Mouse (Mus musculus): ENCODE measurements around the gene Cacna2d3. TPM values are rescaled to one million over a fixed set of nuclear protein-coding genes. Genes with fewer than 3 reads are reported as not detected.

Cacna2d3 gene
- polyA plus RNA-seq, 1 experiment from 2014 or later: not detected

DNA sequence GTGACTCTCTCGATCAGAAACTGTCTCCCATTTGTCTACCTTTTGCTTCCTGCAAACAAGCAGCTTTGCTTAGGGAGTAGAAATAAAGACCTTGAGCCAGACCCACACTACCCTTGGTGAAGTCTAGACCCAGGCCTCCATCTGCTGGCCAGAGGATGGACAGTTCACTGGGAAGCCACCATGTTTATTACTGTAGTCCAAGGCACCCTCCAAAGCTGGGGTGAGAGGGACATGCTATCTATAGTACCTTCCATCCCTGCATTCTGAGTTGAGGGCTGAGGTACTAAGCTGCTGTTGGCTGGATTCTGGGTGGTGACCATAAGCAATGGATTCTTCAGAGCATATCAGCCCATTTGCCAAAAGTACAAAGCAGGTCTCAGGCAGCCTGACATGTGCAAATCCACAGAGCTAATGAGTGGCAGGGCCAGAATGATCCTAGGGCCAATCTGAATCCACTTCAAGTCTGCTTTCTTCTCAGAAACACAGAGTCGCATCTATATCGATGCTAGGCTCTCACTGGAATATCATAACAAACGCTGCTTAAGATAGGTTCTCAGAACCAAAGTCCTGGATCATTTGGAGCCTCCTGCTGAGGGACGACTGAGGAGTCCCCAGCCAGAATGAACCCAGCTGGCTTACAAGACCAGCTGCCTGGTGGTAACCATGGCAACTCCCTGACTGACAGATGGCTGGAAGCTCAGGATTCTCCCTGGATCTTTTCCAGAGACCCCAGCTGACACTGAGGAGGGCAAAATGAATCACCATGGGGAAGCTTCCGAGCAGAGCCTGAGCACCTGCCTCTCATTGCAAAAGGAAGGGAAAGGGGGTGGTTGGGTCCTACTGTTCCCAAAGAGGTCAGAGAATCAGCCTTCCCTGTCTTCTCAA is 763.3 kb downstream of the Cacna2d3 start:
- Histone ChIP-seq H3K4me2 (ENCODE audit: low read depth, low read length) (no peak overlapping the region), H3K9me3 (ENCODE audit: low read length) (no peaks in the 10 kb centered on the region), H3K27ac (ENCODE audit: low read depth) (no peak overlapping the region), H3K4me3 (ENCODE audit: low read depth, low read length) (no peak overlapping the region), H3K9ac (replicated peaks) (no peak overlapping the region), H3K36me3 (replicated peaks; ENCODE audit: insufficient read depth, low read length) (no peaks in the 10 kb centered on the region), H3K4me1 (ENCODE audit: insufficient read depth) (no peaks in the 10 kb centered on the region), H3K27me3 (ENCODE audit: insufficient read depth, low read length) (no peaks in the 10 kb centered on the region)
- DNase-seq (no peak), ATAC-seq (no peak)
- 36% methylated on average over 6 of the region's 6 CpGs for WGBS (ENCODE audit: insufficient replicate concordance)
- TF ChIP-seq CTCF (IDR thresholded peaks at IDR 0.05; ENCODE audit: low read depth) (0 out of 2 replicates have a peak, but pooled peaks have one; percentile 10), EP300 (IDR thresholded peaks at IDR 0.05; ENCODE audit: low read depth) (no peak)

DNA sequence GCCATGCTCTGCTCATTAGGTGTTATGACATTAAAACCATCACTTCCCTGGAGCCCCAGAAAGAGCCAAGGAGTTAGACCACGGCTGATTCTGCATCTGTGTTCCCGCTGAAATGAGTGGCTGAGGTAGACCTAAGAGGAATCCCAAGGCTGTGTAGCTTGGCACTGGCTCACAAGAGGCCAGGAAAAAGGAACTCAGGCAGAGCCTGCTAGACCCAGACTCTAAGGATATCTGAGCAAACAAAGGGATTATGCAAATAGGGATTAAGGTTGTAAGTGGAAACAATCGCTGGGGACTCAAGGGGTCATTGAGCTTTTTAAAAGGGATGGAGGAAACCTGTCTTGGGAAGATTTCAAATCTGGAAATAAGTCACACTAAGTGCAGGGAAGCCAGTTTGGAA is 766.5 kb downstream of the Cacna2d3 start:
- Histone ChIP-seq H3K4me1 (ENCODE audit: insufficient read depth) (no peaks in the 10 kb centered on the region), H3K27me3 (ENCODE audit: insufficient read depth, low read length) (no peaks in the 10 kb centered on the region), H3K9me3 (ENCODE audit: low read length) (no peaks in the 10 kb centered on the region), H3K4me3 (ENCODE audit: low read depth, low read length) (no peak overlapping the region), H3K36me3 (replicated peaks; ENCODE audit: insufficient read depth, low read length) (no peaks in the 10 kb centered on the region), H3K9ac (replicated peaks) (no peak overlapping the region), H3K4me2 (ENCODE audit: low read depth, low read length) (no peak overlapping the region), H3K27ac (ENCODE audit: low read depth) (no peak overlapping the region)
- TF ChIP-seq CTCF (IDR thresholded peaks at IDR 0.05; ENCODE audit: low read depth): no peak
- no peak for TF ChIP-seq EP300 (IDR thresholded peaks at IDR 0.05; ENCODE audit: low read depth)
- no peak for ATAC-seq
- DNase-seq: no peak
- WGBS (ENCODE audit: insufficient replicate concordance): 13% methylated on average over 3 of the region's 3 CpGs

DNA sequence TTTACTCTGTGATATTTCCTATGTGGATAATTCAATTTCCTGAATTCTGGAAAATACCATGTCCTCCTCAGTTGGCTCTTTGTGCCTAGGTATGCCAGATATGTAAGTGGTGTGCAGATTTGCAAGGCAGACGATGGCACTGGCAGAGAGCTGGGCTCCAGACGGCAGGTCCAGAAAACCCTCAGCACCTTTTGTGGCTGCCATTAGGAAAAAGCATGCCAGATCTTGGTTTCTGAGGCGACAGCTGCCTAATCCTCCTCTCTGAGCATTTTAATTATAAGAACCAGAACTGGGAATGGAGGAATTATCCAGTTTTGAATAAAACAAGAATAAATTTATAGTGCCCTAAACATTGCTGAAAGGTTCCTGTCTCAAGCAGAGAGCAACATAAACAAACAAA is 767.1 kb downstream of the Cacna2d3 start:
- no peaks in the 10 kb centered on the region for H3K27me3 ChIP-seq (ENCODE audit: insufficient read depth, low read length)

DNA sequence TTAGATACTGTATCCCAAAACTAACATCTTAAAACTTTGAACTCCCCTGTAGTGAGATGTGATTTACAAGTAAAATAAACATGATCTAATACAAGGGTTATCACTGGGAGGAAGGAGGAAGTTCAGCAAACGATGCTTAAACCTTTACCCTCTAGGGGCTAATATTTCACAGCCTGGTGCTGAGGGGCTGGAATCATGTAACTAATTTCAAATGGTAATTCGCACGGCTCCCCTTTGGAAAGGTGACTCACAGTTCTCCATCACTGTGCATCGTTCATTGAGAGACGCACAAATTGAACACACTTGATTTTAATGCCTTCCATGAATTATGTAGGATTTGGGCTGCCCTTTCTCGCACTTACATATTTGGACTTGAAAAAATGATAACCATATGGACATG is 767.6 kb downstream of the Cacna2d3 start:
- Histone ChIP-seq H3K9me3 (ENCODE audit: low read length) (no peaks in the 10 kb centered on the region), H3K4me1 (ENCODE audit: insufficient read depth) (no peaks in the 10 kb centered on the region), H3K27ac (ENCODE audit: low read depth) (no peak overlapping the region), H3K9ac (replicated peaks) (no peak overlapping the region), H3K4me2 (ENCODE audit: low read depth, low read length) (no peak overlapping the region), H3K4me3 (ENCODE audit: low read depth, low read length) (no peak overlapping the region), H3K27me3 (ENCODE audit: insufficient read depth, low read length) (no peaks in the 10 kb centered on the region), H3K36me3 (replicated peaks; ENCODE audit: insufficient read depth, low read length) (no peaks in the 10 kb centered on the region)
- WGBS (ENCODE audit: insufficient replicate concordance): 50% methylated on average over 6 of the region's 6 CpGs
- TF ChIP-seq CTCF (IDR thresholded peaks at IDR 0.05; ENCODE audit: low read depth): no peak
- no peak for TF ChIP-seq EP300 (IDR thresholded peaks at IDR 0.05; ENCODE audit: low read depth)
- no peak for ATAC-seq
- no peak for DNase-seq

More for the DNA sequence above, 767.1 kb downstream of the Cacna2d3 start:
- no peak overlapping the region for H3K4me2 ChIP-seq (ENCODE audit: low read depth, low read length)
- no peaks in the 10 kb centered on the region for H3K36me3 ChIP-seq (replicated peaks; ENCODE audit: insufficient read depth, low read length)
- ATAC-seq (no peak), DNase-seq (no peak)
- WGBS (ENCODE audit: insufficient replicate concordance): 47% methylated on average over 3 of the region's 3 CpGs
- H3K4me1 ChIP-seq (ENCODE audit: insufficient read depth): no peaks in the 10 kb centered on the region
- H3K4me3 ChIP-seq (ENCODE audit: low read depth, low read length): no peak overlapping the region
- no peak overlapping the region for H3K9ac ChIP-seq (replicated peaks)
- TF ChIP-seq CTCF (IDR thresholded peaks at IDR 0.05; ENCODE audit: low read depth): no peak
- TF ChIP-seq EP300 (IDR thresholded peaks at IDR 0.05; ENCODE audit: low read depth): no peak
- no peaks in the 10 kb centered on the region for H3K9me3 ChIP-seq (ENCODE audit: low read length)
- H3K27ac ChIP-seq (ENCODE audit: low read depth): no peak overlapping the region

DNA sequence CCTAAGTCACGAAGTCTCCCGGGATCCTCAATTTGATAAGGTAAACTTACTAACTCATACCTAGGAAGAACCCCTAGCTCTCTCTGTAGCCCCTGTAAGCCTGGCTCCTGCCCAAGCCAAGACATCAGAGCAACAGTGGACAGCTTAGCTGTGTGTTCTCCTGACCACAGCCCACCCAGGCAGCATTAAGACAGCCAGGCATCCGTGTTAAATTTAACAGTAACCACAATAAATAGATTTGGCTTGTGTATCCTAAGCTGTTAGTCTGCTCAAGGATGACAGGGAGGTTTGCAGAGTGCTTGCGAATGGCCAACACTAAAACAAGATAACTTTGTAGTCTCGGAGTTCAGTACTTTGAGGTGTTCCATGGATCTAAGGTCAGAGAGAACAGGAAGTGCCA is 768.3 kb downstream of the Cacna2d3 start:
- Histone ChIP-seq H3K4me3 (ENCODE audit: low read depth, low read length) (no peak overlapping the region), H3K27ac (ENCODE audit: low read depth) (no peak overlapping the region), H3K4me1 (ENCODE audit: insufficient read depth) (no peaks in the 10 kb centered on the region), H3K9ac (replicated peaks) (no peak overlapping the region), H3K9me3 (ENCODE audit: low read length) (no peaks in the 10 kb centered on the region), H3K27me3 (ENCODE audit: insufficient read depth, low read length) (no peaks in the 10 kb centered on the region), H3K36me3 (replicated peaks; ENCODE audit: insufficient read depth, low read length) (no peaks in the 10 kb centered on the region), H3K4me2 (ENCODE audit: low read depth, low read length) (no peak overlapping the region)
- DNase-seq: no peak
- ATAC-seq: no peak
- WGBS (ENCODE audit: insufficient replicate concordance): 43% methylated on average over 5 of the region's 5 CpGs
- no peak for TF ChIP-seq CTCF (IDR thresholded peaks at IDR 0.05; ENCODE audit: low read depth)
- TF ChIP-seq EP300 (IDR thresholded peaks at IDR 0.05; ENCODE audit: low read depth): no peak

DNA sequence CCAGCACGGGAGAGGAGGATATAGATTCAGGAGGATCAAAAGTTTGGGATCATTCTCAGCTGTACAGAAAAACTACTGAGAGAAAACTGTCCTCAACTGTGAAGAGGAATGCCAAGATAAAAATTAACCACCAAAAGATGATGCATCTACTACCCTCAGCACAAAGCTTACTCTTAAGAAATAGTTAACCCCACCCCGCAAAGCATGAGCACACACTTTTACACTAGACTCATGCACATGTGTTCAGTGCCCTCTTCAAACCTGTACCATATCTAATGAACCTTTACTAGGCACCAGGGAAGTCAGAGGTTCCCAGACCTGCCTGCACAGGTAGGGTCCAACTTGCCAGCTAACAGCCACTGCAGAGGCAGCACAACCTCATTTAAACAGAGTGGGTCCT is 771.2 kb downstream of the Cacna2d3 start:
- no peaks in the 10 kb centered on the region for H3K36me3 ChIP-seq (replicated peaks; ENCODE audit: insufficient read depth, low read length)
- H3K27me3 ChIP-seq (ENCODE audit: insufficient read depth, low read length): no peaks in the 10 kb centered on the region
- ATAC-seq: no peak
- DNase-seq: no peak
- no peak overlapping the region for H3K27ac ChIP-seq (ENCODE audit: low read depth)
- no peaks in the 10 kb centered on the region for H3K4me1 ChIP-seq (ENCODE audit: insufficient read depth)
- H3K9me3 ChIP-seq (ENCODE audit: low read length): no peaks in the 10 kb centered on the region
- H3K4me3 ChIP-seq (ENCODE audit: low read depth, low read length): no peak overlapping the region
- no peak overlapping the region for H3K4me2 ChIP-seq (ENCODE audit: low read depth, low read length)
- no peak for TF ChIP-seq CTCF (IDR thresholded peaks at IDR 0.05; ENCODE audit: low read depth)
- TF ChIP-seq EP300 (IDR thresholded peaks at IDR 0.05; ENCODE audit: low read depth): no peak
- WGBS (ENCODE audit: insufficient replicate concordance): 72% methylated on average over 2 of the region's 2 CpGs
- no peak overlapping the region for H3K9ac ChIP-seq (replicated peaks)

Measured in liver, postnatal 0 days (tissue).